Mouse (Mus musculus): Measurements from ENCODE around the gene Adk.

DNA sequence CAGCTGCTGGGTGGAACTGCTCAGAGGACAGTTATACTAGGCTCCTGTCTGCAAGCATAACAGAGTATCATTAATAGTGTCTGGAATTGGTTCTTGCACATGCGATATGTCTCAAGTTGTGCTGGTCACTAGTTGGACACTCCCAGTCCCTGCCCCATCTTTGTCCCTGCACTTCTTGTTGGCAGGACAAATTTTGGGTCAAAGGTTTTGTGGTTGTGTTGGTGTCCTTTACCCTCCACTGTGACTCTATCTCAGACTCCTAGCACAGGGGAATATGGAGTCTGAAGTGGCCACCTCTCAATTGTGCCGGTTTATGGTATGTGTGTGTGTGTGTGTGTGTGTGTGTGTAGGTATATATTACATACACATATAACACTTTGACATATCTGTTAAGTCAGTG lies 225.9 kb downstream of the Adk start:
- TF ChIP-seq CHD2 (IDR thresholded peaks at IDR 0.05; ENCODE audit: low read depth, low read length) (no peak), MAFK (IDR thresholded peaks at IDR 0.05; ENCODE audit: insufficient read depth, low read depth, low read length) (no peak)
